Mouse (Mus musculus): ENCODE data around the gene Vapa. TPM values are rescaled to one million over a fixed set of nuclear protein-coding genes. Genes with fewer than 3 reads are reported as not detected.
"Not testable (repeated sequence)": the region's sequence is repeated elsewhere in the genome, so short reads cannot be mapped to it uniquely, and the experiment has no call there.

Vapa gene
- total RNA-seq, 2 experiments from 2014 or later: 129 to 132 TPM

DNA sequence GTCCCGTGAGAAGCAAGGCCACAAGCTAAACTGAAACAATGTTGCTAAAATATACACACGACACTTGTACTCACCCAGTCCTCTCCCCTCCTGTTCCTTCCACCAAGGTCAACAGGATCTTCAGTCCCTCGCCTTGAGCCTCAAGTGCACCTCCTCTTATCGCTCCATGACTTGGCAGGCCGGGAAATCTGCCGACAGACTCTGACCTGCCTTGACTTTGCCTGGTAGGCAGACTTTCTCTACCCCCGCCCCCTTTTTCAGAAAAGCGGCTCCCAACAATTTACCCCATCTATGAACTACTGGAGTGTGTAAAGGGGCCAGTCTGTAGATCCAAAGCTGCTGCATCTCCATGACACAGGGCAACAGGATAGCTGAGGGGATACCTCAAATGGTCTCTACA is 41.9 kb downstream of the Vapa start:
- DNase-seq (ENCODE audit: low spot score in 2 of 2): no peak

DNA sequence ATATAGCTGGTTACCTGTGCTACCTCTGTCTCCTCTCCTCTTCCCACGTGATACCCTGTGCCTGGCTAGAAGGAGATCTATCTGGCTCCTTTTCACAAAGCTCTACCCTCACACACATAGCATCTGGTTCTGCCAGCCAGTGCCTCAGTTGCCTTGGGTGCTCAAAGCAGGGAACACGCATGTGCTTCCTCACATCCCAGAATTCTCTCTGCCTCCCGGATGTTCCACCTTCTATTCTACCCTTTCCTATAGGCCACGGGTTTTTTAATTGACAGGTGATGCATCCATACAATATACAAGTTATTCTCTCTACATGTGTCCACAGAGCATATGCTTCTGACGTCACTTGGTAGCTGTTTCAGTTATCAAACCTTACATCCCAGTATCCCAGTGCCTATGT is 49.2 kb downstream of the Vapa start:
- DNase-seq (ENCODE audit: low spot score in 2 of 2): no peak

- DNase-seq (ENCODE audit: low spot score in 2 of 2): no peak
Measured at GRCm38 (mm10) chr17:65563345-65563744, 50.0 kb downstream of the Vapa start.

GRCm38 (mm10) chr17:65562761-65563160 is 50.6 kb downstream of the Vapa start:
- DNase-seq (ENCODE audit: low spot score in 2 of 2): peak in 1 of 2 experiments; percentile 88

- peak in 1 of 2 experiments; percentile 69 for DNase-seq (ENCODE audit: low spot score in 2 of 2)
Measured at GRCm38 (mm10) chr17:65561361-65562015, 51.9 kb downstream of the Vapa start.

DNA sequence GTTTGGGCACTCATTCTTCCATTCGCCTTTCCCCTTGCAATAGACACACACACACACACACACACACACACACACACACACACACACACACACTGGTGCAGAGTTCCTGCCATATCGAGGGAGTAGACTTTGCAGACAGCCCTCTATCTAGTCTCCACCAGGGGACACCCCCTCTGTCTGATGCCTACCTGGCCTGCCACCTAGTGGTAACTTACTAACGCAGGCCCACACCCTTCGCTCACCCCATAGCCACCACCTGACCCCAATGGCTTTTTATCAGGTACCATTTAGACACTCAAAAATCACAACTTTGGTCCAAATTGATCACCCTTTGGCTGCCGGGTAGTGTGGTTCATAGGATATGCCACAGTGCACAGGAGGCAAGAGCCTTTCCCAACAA is 54.1 kb downstream of the Vapa start:
- no peak for DNase-seq (ENCODE audit: low spot score in 2 of 2)

GRCm38 (mm10) chr17:65558788-65559187 is 54.6 kb downstream of the Vapa start:
- no peak for DNase-seq (ENCODE audit: low spot score in 2 of 2)

GRCm38 (mm10) chr17:65558217-65558616 is 55.1 kb downstream of the Vapa start:
- DNase-seq (ENCODE audit: low spot score in 2 of 2): peak in 1 of 2 experiments; percentile 73

GRCm38 (mm10) chr17:65557212-65557611 is 56.1 kb downstream of the Vapa start:
- DNase-seq (ENCODE audit: low spot score in 2 of 2): no peak

- DNase-seq (ENCODE audit: low spot score in 2 of 2): no peak
Measured at GRCm38 (mm10) chr17:65556798-65557197, 56.6 kb downstream of the Vapa start.

GRCm38 (mm10) chr17:65552426-65552997 is 60.8 kb downstream of the Vapa start:
- DNase-seq (ENCODE audit: low spot score in 2 of 2): no peak

- DNase-seq (ENCODE audit: low spot score in 2 of 2): no peak
Measured at GRCm38 (mm10) chr17:65550357-65550756, 63.0 kb downstream of the Vapa start.

- DNase-seq (ENCODE audit: low spot score in 2 of 2): no peak
Measured at GRCm38 (mm10) chr17:65548698-65549365, 64.5 kb downstream of the Vapa start.

GRCm38 (mm10) chr17:65546221-65546620 is 67.1 kb downstream of the Vapa start:
- DNase-seq (ENCODE audit: low spot score in 2 of 2): not testable (repeated sequence)

- DNase-seq (ENCODE audit: low spot score in 2 of 2): peak in 1 of 2 experiments; percentile 29
Measured at GRCm38 (mm10) chr17:65540441-65541272, 72.7 kb downstream of the Vapa start, which contains the start of gene Tmem232. Gene Tmem232 (minus strand): TSS chr17:65540782.

GRCm38 (mm10) chr17:65536156-65536555 is 77.2 kb downstream of the Vapa start:
- DNase-seq (ENCODE audit: low spot score in 2 of 2): peak in 1 of 2 experiments; percentile 77

DNA sequence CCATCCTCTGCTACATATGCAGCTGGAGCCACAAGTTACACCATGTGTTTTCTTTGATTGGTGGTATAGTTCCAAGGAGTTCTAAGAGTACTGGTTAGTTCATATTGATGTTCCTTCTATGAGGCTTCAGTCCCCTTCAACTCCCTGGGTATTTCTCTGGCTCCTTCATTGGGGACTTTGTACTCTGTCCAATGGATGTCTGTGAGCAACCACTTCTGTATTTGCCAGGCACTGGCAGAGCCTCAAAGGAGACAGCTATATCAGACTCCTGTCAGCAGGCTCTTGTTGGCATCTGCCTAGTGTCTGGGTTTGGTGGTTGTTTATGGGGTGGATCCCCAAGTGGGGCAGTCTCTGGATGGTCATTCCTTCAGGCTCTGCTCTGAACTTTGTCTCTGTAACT is 81.0 kb downstream of the Vapa start:
- DNase-seq (ENCODE audit: low spot score in 2 of 2): not testable (repeated sequence)
